Mouse (Mus musculus): Measurements from ENCODE around the gene Dcaf5.

- TF ChIP-seq CTCF (IDR thresholded peaks at IDR 0.05; ENCODE audit: insufficient read depth, low read length) (no peak), POLR2A (IDR thresholded peaks at IDR 0.05; ENCODE audit: borderline replicate concordance, extremely low read depth, low read depth, low read length) (no peak)
Measured at GRCm38 (mm10) chr12:80322494-80322893, 113.9 kb downstream of the Dcaf5 start.
